Mouse (Mus musculus): ENCODE measurements at regions not wholly inside any gene's neighbourhood (a gene's known extent, or its start where the extent isn't known, plus 50 kb on each side); places are given as distances from the start of the nearest gene placed in this dataset.

DNA sequence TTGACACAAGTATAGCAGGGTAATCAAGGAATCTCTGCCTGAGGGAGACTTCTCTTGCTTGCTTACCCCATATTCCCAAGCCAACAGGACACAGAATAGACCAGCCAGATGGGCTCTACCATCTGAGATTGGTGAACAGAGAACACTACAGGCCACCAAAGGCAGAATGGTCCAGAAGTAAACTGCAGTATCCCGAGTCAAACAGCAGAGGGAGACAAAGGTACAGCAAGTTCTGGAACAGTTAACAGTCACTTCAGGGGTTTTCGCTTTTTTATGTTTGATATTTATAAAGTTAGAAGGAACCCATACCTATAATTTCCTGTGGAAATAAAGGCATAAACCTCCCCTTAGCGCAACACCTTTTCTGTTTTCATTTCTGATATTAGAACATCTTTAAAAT is 325.5 kb upstream of the 9130204L05Rik start:
- no peak for ATAC-seq (ENCODE audit: insufficient read depth, low read depth)
- no peak overlapping the region for H3K4me2 ChIP-seq (ENCODE audit: low read depth, low read length)
- no peaks in the 10 kb centered on the region for H3K27me3 ChIP-seq (ENCODE audit: control insufficient read depth, insufficient read depth, low read length)
- H3K36me3 ChIP-seq (replicated peaks; ENCODE audit: control insufficient read depth, insufficient read depth, low read length) = no peaks in the 10 kb centered on the region
- no peak for DNase-seq (ENCODE audit: low spot score)
- TF ChIP-seq EP300 (IDR thresholded peaks at IDR 0.05; ENCODE audit: low read depth) (no peak), CTCF (IDR thresholded peaks at IDR 0.05; ENCODE audit: low read depth) (peak; percentile 24)
- no peak overlapping the region for H3K27ac ChIP-seq (ENCODE audit: low read depth)
- H3K4me3 ChIP-seq (ENCODE audit: low read depth, low read length) = no peak overlapping the region
- H3K4me1 ChIP-seq (ENCODE audit: control insufficient read depth, insufficient read depth) = no peaks in the 10 kb centered on the region
- 26% methylated on average over 3 of the region's 3 CpGs for WGBS
- no peaks in the 10 kb centered on the region for H3K9me3 ChIP-seq (replicated peaks; ENCODE audit: control insufficient read depth, low read length)
- H3K9ac ChIP-seq (replicated peaks; ENCODE audit: low read depth, low read length) = no peak overlapping the region
